Mouse (Mus musculus): ENCODE measurements at regions not wholly inside any gene's neighbourhood (a gene's known extent, or its start where the extent isn't known, plus 50 kb on each side); places are given as distances from the start of the nearest gene placed in this dataset.

- no peak for TF ChIP-seq CTCF (IDR thresholded peaks at IDR 0.05; ENCODE audit: borderline replicate concordance, insufficient read depth, low read length)
- TF ChIP-seq POLR2A (IDR thresholded peaks at IDR 0.05; ENCODE audit: low read depth, low read length) = no peak
Observed at GRCm38 (mm10) chr13:46350075-46350747, 68.0 kb upstream of the Rbm24 start.

Measured in embryonic fibroblast, embryonic 13.5 days (primary cell).